Mouse (Mus musculus): ENCODE measurements around the gene Plagl1. TPM values are rescaled to one million over a fixed set of nuclear protein-coding genes. Genes with fewer than 3 reads are reported as not detected.

Plagl1 gene
- polyA plus RNA-seq, 1 experiment = 1.1 TPM

DNA sequence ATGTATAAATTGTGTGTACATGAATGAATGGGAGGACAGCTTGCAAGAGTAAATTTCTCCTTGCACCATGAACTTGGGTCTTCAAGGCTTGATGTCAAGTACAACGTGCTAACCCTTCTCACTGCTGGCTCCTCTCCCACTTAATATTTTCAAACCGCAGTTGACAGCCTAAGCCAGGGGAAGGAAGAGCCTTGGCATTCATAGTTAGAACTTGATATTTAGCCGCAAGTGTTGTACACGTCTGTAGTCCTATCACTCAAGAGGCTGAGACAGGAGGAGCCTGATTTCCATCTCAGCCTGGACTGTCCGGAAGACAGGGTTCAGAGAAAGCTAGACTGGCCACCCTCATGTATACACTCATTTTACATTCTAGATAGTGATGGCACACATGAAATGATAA, 32.6 kb upstream of the Plagl1 start:
- no peak for DNase-seq (ENCODE audit: low read depth in 1 of 2, low spot score in 2 of 2)
- H3K27me3 ChIP-seq (ENCODE audit: control insufficient read depth, insufficient read depth, low read length) = no peaks in the 10 kb centered on the region
- 71% methylated on average over 5 of the region's 5 CpGs for WGBS
- H3K4me3 ChIP-seq (ENCODE audit: extremely low read depth, insufficient read depth, insufficient read length) = no peak overlapping the region
- no peak overlapping the region for H3K27ac ChIP-seq (ENCODE audit: insufficient read depth, low read length)
- H3K36me3 ChIP-seq (ENCODE audit: control insufficient read depth, insufficient read depth, low read length) = no peaks in the 10 kb centered on the region
- TF ChIP-seq POLR2A (IDR thresholded peaks at IDR 0.05; ENCODE audit: low read depth, low read length) = no peak
- TF ChIP-seq CTCF (IDR thresholded peaks at IDR 0.05; ENCODE audit: extremely low read depth, insufficient read depth, insufficient read length, insufficient replicate concordance) = no peak
- H3K4me1 ChIP-seq (ENCODE audit: control insufficient read depth, insufficient read depth, insufficient read length) = no peaks in the 10 kb centered on the region

DNA sequence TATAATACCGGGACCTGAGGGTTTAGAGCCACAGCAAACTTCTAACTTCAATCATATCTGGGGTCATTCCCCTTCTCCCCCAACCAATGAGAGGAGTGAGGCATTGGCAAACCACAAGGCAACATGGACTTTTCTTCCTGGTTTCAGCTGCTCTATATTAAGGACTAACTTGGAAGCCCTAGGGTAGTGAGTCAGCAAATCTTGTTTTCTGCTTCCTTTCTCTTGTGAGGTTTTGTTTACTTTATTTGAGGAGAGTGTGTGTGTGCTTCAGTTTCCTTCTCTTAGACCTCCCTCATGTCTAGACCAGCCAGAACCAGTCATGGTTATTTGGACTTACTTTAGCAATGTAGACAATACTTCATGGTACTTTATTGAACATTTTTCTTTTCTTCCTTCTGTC, 32.1 kb upstream of the Plagl1 start:
- Histone ChIP-seq H3K27me3 (ENCODE audit: control insufficient read depth, insufficient read depth, low read length) (no peaks in the 10 kb centered on the region), H3K4me3 (ENCODE audit: extremely low read depth, insufficient read depth, insufficient read length) (no peak overlapping the region), H3K36me3 (ENCODE audit: control insufficient read depth, insufficient read depth, low read length) (no peaks in the 10 kb centered on the region), H3K4me1 (ENCODE audit: control insufficient read depth, insufficient read depth, insufficient read length) (no peaks in the 10 kb centered on the region), H3K27ac (ENCODE audit: insufficient read depth, low read length) (no peak overlapping the region)
- 57% methylated on average over 1 of the region's 1 CpGs for WGBS
- no peak for TF ChIP-seq POLR2A (IDR thresholded peaks at IDR 0.05; ENCODE audit: low read depth, low read length)
- TF ChIP-seq CTCF (IDR thresholded peaks at IDR 0.05; ENCODE audit: extremely low read depth, insufficient read depth, insufficient read length, insufficient replicate concordance) = no peak
- DNase-seq (ENCODE audit: low read depth in 1 of 2, low spot score in 2 of 2) = no peak

DNA sequence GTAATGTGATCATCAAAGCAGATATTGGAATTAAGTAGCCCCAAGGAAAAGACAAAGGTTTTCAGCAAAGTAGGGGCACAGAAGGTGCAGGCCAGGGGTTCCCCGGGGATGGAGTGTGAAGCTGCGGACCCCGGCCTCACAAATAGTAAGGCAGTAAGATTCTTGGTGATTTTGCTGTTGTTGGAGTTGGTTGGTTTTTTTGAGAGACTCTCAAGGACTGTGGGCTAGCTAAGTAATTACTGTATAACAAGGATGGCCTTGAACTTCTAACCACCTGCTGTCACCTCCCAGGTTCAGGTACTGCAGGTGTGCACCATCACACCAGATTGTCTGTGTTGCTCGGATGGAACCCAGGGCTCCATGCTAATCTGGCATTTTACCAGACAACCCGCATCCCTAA, 30.9 kb upstream of the Plagl1 start:
- 89% methylated on average over 5 of the region's 5 CpGs for WGBS
- TF ChIP-seq POLR2A (IDR thresholded peaks at IDR 0.05; ENCODE audit: low read depth, low read length) (no peak), CTCF (IDR thresholded peaks at IDR 0.05; ENCODE audit: extremely low read depth, insufficient read depth, insufficient read length, insufficient replicate concordance) (no peak)
- Histone ChIP-seq H3K36me3 (ENCODE audit: control insufficient read depth, insufficient read depth, low read length) (no peaks in the 10 kb centered on the region), H3K27me3 (ENCODE audit: control insufficient read depth, insufficient read depth, low read length) (no peaks in the 10 kb centered on the region), H3K27ac (ENCODE audit: insufficient read depth, low read length) (no peak overlapping the region), H3K4me3 (ENCODE audit: extremely low read depth, insufficient read depth, insufficient read length) (no peak overlapping the region), H3K4me1 (ENCODE audit: control insufficient read depth, insufficient read depth, insufficient read length) (no peaks in the 10 kb centered on the region)
- no peak for DNase-seq (ENCODE audit: low read depth in 1 of 2, low spot score in 2 of 2)

DNA sequence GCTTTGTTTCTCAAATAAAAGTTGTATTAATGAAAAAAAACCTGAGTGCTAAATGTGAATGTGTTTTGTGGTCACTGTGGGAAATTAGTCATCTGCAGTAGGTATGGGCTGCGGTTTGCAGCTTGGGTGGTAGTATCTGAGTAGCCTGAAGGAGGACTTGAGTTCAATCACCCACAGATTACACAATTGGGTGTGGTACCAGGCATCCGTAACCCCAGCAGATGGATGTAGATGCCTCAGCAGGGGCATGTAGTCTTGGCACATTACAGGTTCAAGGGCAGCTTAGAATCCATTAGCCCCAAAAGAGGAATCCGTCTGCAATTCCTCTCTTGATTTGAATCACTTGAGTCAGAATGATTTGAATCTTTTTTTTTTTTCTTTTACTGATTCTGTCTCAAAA, 25.0 kb upstream of the Plagl1 start:
- H3K27ac ChIP-seq (ENCODE audit: insufficient read depth, low read length) = no peak overlapping the region
- no peaks in the 10 kb centered on the region for H3K27me3 ChIP-seq (ENCODE audit: control insufficient read depth, insufficient read depth, low read length)
- no peaks in the 10 kb centered on the region for H3K36me3 ChIP-seq (ENCODE audit: control insufficient read depth, insufficient read depth, low read length)
- TF ChIP-seq CTCF (IDR thresholded peaks at IDR 0.05; ENCODE audit: extremely low read depth, insufficient read depth, insufficient read length, insufficient replicate concordance) = no peak
- no peak for TF ChIP-seq POLR2A (IDR thresholded peaks at IDR 0.05; ENCODE audit: low read depth, low read length)
- 66% methylated on average over 3 of the region's 3 CpGs for WGBS
- H3K4me1 ChIP-seq (ENCODE audit: control insufficient read depth, insufficient read depth, insufficient read length) = no peaks in the 10 kb centered on the region
- DNase-seq (ENCODE audit: low read depth in 1 of 2, low spot score in 2 of 2) = no peak
- no peak overlapping the region for H3K4me3 ChIP-seq (ENCODE audit: extremely low read depth, insufficient read depth, insufficient read length)

DNA sequence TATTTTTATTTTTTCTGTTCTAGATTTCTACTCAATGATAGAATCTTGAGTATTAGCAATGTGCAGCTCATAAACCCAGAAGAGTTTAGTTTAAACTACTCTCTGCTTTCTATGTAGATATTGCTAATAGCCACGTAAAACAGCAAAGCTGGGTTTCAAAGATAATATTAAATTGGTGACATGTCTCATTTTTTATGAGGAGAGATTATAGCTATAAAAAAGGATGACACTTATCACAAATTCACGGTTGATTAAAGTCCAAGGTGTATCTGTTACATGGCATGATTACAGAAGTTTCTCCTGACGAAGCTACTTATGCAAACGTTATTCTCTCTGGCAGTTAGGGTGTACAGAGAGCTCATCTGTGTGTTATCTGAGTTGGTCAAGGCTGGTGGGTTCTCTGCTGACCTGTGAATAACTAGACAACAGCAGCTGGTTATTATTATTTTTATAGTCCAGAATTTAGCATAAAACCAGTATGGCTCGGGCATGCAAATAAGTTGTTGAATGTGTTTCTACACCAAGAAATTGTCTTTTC, 20.6 kb upstream of the Plagl1 start:
- Histone ChIP-seq H3K27ac (ENCODE audit: insufficient read depth, low read length) (no peak overlapping the region), H3K27me3 (ENCODE audit: control insufficient read depth, insufficient read depth, low read length) (no peaks in the 10 kb centered on the region), H3K36me3 (ENCODE audit: control insufficient read depth, insufficient read depth, low read length) (no peaks in the 10 kb centered on the region), H3K4me1 (ENCODE audit: control insufficient read depth, insufficient read depth, insufficient read length) (no peaks in the 10 kb centered on the region), H3K4me3 (ENCODE audit: extremely low read depth, insufficient read depth, insufficient read length) (no peak overlapping the region)
- 86% methylated on average over 5 of the region's 5 CpGs for WGBS
- DNase-seq (ENCODE audit: low read depth in 1 of 2, low spot score in 2 of 2) = no peak
- TF ChIP-seq CTCF (IDR thresholded peaks at IDR 0.05; ENCODE audit: extremely low read depth, insufficient read depth, insufficient read length, insufficient replicate concordance) = no peak
- no peak for TF ChIP-seq POLR2A (IDR thresholded peaks at IDR 0.05; ENCODE audit: low read depth, low read length)

DNA sequence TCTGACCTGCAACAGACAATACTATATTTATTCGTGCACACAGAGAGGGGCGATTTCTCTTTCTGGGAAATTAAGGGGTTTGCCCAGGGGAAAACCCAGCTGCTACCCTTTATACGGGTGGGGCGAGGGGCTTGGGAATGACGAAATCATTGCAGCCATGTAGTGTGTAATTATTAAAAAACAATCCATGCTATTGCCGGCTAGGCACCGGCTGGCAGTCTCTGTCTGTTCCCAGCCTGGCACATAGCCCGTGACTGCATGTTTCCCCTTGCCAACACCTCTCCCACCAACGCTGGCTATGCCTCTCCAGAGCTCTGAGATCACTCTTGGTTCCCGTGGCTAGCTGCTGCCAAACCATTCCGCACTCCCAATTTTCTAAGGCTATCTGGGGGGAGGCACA, 15.6 kb upstream of the Plagl1 start:
- DNase-seq (ENCODE audit: low read depth in 1 of 2, low spot score in 2 of 2) = no peak
- H3K36me3 ChIP-seq (ENCODE audit: control insufficient read depth, insufficient read depth, low read length) = no peaks in the 10 kb centered on the region
- no peak overlapping the region for H3K4me3 ChIP-seq (ENCODE audit: extremely low read depth, insufficient read depth, insufficient read length)
- H3K4me1 ChIP-seq (ENCODE audit: control insufficient read depth, insufficient read depth, insufficient read length) = no peaks in the 10 kb centered on the region
- no peak overlapping the region for H3K27ac ChIP-seq (ENCODE audit: insufficient read depth, low read length)
- TF ChIP-seq POLR2A (IDR thresholded peaks at IDR 0.05; ENCODE audit: low read depth, low read length) = no peak
- no peak for TF ChIP-seq CTCF (IDR thresholded peaks at IDR 0.05; ENCODE audit: extremely low read depth, insufficient read depth, insufficient read length, insufficient replicate concordance)
- WGBS = 86% methylated on average over 11 of the region's 11 CpGs
- no peaks in the 10 kb centered on the region for H3K27me3 ChIP-seq (ENCODE audit: control insufficient read depth, insufficient read depth, low read length)

DNA sequence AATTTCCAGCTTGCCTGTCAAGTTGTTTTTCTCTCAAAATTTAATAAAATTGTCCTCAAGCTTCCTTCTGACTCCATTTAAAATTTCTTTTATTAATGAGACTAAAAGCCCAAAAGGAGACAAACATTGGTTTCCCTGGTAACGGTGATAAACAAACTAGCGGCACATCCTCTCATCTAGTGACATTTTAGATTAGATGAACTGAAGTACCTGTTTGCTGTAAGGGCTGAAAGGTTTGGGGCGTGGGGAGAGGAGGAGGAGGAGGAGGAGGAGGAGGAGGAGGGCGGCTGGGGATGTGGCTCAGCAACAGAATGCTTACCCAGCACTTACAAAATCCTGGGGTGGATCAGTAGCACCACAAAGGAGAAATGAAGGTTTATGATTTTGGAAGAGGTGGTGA, 12.5 kb upstream of the Plagl1 start:
- 72% methylated on average over 4 of the region's 4 CpGs for WGBS
- no peak for TF ChIP-seq CTCF (IDR thresholded peaks at IDR 0.05; ENCODE audit: extremely low read depth, insufficient read depth, insufficient read length, insufficient replicate concordance)
- no peak for TF ChIP-seq POLR2A (IDR thresholded peaks at IDR 0.05; ENCODE audit: low read depth, low read length)
- H3K4me1 ChIP-seq (ENCODE audit: control insufficient read depth, insufficient read depth, insufficient read length) = no peaks in the 10 kb centered on the region
- H3K4me3 ChIP-seq (ENCODE audit: extremely low read depth, insufficient read depth, insufficient read length) = no peak overlapping the region
- no peak overlapping the region for H3K27ac ChIP-seq (ENCODE audit: insufficient read depth, low read length)
- no peaks in the 10 kb centered on the region for H3K27me3 ChIP-seq (ENCODE audit: control insufficient read depth, insufficient read depth, low read length)
- no peaks in the 10 kb centered on the region for H3K36me3 ChIP-seq (ENCODE audit: control insufficient read depth, insufficient read depth, low read length)
- no peak for DNase-seq (ENCODE audit: low read depth in 1 of 2, low spot score in 2 of 2)

All from spleen, adult 2 months (tissue).